Mouse (Mus musculus) hindbrain, embryonic 16.5 days (tissue): Measurements from ENCODE around the gene Pip5k1c. TPM values are rescaled to one million over a fixed set of nuclear protein-coding genes. Genes with fewer than 3 reads are reported as not detected.

Experiments
- ATAC-seq: fragments of 200-750 bp; cut with Nextera tagmentation; 2 replicates; pipeline ENCODE4 v1.8.0; 2017; ENCODE audit warnings: moderate TSS enrichment, moderate library complexity
- H3K27ac ChIP-seq: fragments of 300-500 bp; sonication (generic); 2 replicates; pipeline ENCODE4 v1.5.1; 2014; ENCODE audit warnings: low read depth, mild to moderate bottlenecking, control low read depth, low read length, moderate library complexity
- H3K27me3 ChIP-seq: fragments of 300-500 bp; sonication (generic); replicated peaks from 2 replicates; pipeline ENCODE4 v1.6.1; 2014; ENCODE audit warnings: low read length; ENCODE audit not compliant: control insufficient read depth, insufficient read depth
- H3K36me3 ChIP-seq: fragments of 300-500 bp; sonication (generic); 2 replicates; pipeline ENCODE4 v1.6.1; 2014; ENCODE audit warnings: mild to moderate bottlenecking, low read length, moderate library complexity, mixed read lengths; ENCODE audit not compliant: control insufficient read depth, insufficient read depth
- H3K4me1 ChIP-seq: fragments of 300-500 bp; sonication (generic); 2 replicates; pipeline ENCODE4 v1.6.1; 2014; ENCODE audit warnings: low read depth, low read length; ENCODE audit not compliant: control insufficient read depth, insufficient read depth
- H3K4me2 ChIP-seq: fragments of 300-500 bp; sonication (generic); 2 replicates; pipeline ENCODE4 v1.6.1; 2014; ENCODE audit warnings: mild to moderate bottlenecking, low read length, control low read depth, moderate library complexity
- H3K4me3 ChIP-seq: fragments of 300-500 bp; sonication (generic); 2 replicates; pipeline ENCODE4 v1.5.1; 2014; ENCODE audit warnings: mild to moderate bottlenecking, low read length, control low read depth, moderate library complexity
- H3K9ac ChIP-seq: fragments of 300-500 bp; sonication (generic); 2 replicates; pipeline ENCODE4 v1.6.1; 2014; ENCODE audit warnings: low read depth, mild to moderate bottlenecking, control low read depth, low read length, moderate library complexity
- H3K9me3 ChIP-seq: fragments of 300-500 bp; sonication (generic); 2 replicates; pipeline ENCODE4 v1.6.1; 2014; ENCODE audit warnings: mild to moderate bottlenecking, low read length, moderate library complexity; ENCODE audit not compliant: control insufficient read depth
- WGBS: fragments of 180-500 bp; shearing (Covaris S2); extraction: QIAGEN DNeasy Blood & Tissue Kit; methylation state at CpG from one replicate; pipeline ENCODE4 v1.1.7; 2014; 5-methylcytosine and 5-hydroxymethylcytosine counted together
- polyA plus RNA-seq: library from polyadenylated mRNA; unstranded; fragments of >200 nt; fragmentation: Nextera tagmentation; extraction: Ambion mirVana; gene quantifications from 2 replicates; pipeline ENCODE4 v1.2.1, GENCODE M21; 2015

Gene Pip5k1c
- polyA plus RNA-seq, 1 experiment from 2014 or later: 128 TPM

- no peak overlapping the region for H3K27ac ChIP-seq
- peaks cover 10% of the 10 kb centered on the region for H3K27me3 ChIP-seq
- ATAC-seq: no peak
- no peaks in the 10 kb centered on the region for H3K9me3 ChIP-seq
- H3K36me3 ChIP-seq: peaks cover 4% of the 10 kb centered on the region; the same call in 1 of the 2 replicates
- H3K4me2 ChIP-seq: peak overlapping the region; percentile 91
- 1% methylated on average over 62 of the region's 62 CpGs for WGBS
- H3K9ac ChIP-seq: peak overlapping the region; percentile 78
- peaks cover 27% of the 10 kb centered on the region for H3K4me1 ChIP-seq
- H3K4me3 ChIP-seq: peak overlapping the region; percentile 61
Observed at GRCm38 (mm10) chr10:81257158-81258039, 35.4 kb upstream of the Pip5k1c start.

GRCm38 (mm10) chr10:81259225-81259884 lies 33.4 kb upstream of the Pip5k1c start:
- Histone ChIP-seq H3K4me2 (no peak overlapping the region), H3K9ac (peak overlapping the region; percentile 44), H3K27me3 (peaks cover 10% of the 10 kb centered on the region), H3K9me3 (no peaks in the 10 kb centered on the region), H3K4me1 (peaks cover 20% of the 10 kb centered on the region), H3K27ac (no peak overlapping the region), H3K36me3 (peaks cover 7% of the 10 kb centered on the region; the same call in 1 of the 2 replicates), H3K4me3 (no peak overlapping the region)
- ATAC-seq: no peak
- WGBS: 32% methylated on average over 21 of the region's 21 CpGs

- Histone ChIP-seq H3K27ac (no peak overlapping the region), H3K9ac (no peak overlapping the region), H3K4me1 (peaks cover 28% of the 10 kb centered on the region), H3K27me3 (peaks cover 10% of the 10 kb centered on the region), H3K4me3 (no peak overlapping the region), H3K9me3 (no peaks in the 10 kb centered on the region), H3K4me2 (no peak overlapping the region), H3K36me3 (peaks cover 11% of the 10 kb centered on the region; the same call in 1 of the 2 replicates)
- 86% methylated on average over 4 of the region's 4 CpGs for WGBS
- ATAC-seq: no peak
Observed at GRCm38 (mm10) chr10:81261025-81261424, 31.7 kb upstream of the Pip5k1c start.

- Histone ChIP-seq H3K27ac (no peak overlapping the region), H3K9ac (peak overlapping the region; percentile 48), H3K9me3 (no peaks in the 10 kb centered on the region), H3K36me3 (peaks cover 11% of the 10 kb centered on the region; the same call in 1 of the 2 replicates), H3K4me3 (peak overlapping the region; percentile 79; the same call in 1 of the 2 replicates), H3K27me3 (no peaks in the 10 kb centered on the region), H3K4me1 (peaks cover 21% of the 10 kb centered on the region), H3K4me2 (peak overlapping the region; percentile 74)
- ATAC-seq: no peak; the same call in 1 of the 2 replicates
- WGBS: 99% methylated on average over 5 of the region's 8 CpGs
Observed at GRCm38 (mm10) chr10:81265540-81265939, 27.2 kb upstream of the Pip5k1c start.

- Histone ChIP-seq H3K9ac (peak within 1 kb of the TSS; percentile 89), H3K27ac (peak within 1 kb of the TSS; percentile 94), H3K9me3 (no peaks in the 10 kb centered on the region), H3K4me3 (peak within 1 kb of the TSS; percentile 79), H3K27me3 (no peaks in the 10 kb centered on the region), H3K36me3 (peaks cover 14% of the 10 kb centered on the region), H3K4me2 (peak within 1 kb of the TSS; percentile 78), H3K4me1 (peaks cover 21% of the 10 kb centered on the region)
- WGBS: under 1% methylated on average over 48 of the region's 48 CpGs
- ATAC-seq: peak; percentile 95
Observed at GRCm38 (mm10) chr10:81266211-81267105, 26.3 kb upstream of the Pip5k1c start, which contains the start of the genes Mrpl54 and Apba3. TSS of gene Mrpl54 (minus strand) at chr10:81266934. TSS of gene Apba3 (plus strand) at chr10:81266960.

GRCm38 (mm10) chr10:81268056-81268455 lies 24.7 kb upstream of the Pip5k1c start:
- no peak overlapping the region for H3K27ac ChIP-seq
- peaks cover 28% of the 10 kb centered on the region for H3K36me3 ChIP-seq
- H3K27me3 ChIP-seq: no peaks in the 10 kb centered on the region
- 4% methylated on average over 23 of the region's 23 CpGs for WGBS
- H3K9me3 ChIP-seq: no peaks in the 10 kb centered on the region
- peaks cover 21% of the 10 kb centered on the region for H3K4me1 ChIP-seq
- H3K4me2 ChIP-seq: peak overlapping the region; percentile 78
- H3K4me3 ChIP-seq: peak overlapping the region; percentile 50
- H3K9ac ChIP-seq: peak overlapping the region; percentile 74
- peak; percentile 53 for ATAC-seq

GRCm38 (mm10) chr10:81268643-81269412 lies 23.9 kb upstream of the Pip5k1c start:
- H3K4me1 ChIP-seq: peaks cover 21% of the 10 kb centered on the region
- H3K9me3 ChIP-seq: no peaks in the 10 kb centered on the region
- peak overlapping the region; percentile 74 for H3K9ac ChIP-seq
- peak overlapping the region; percentile 78 for H3K4me2 ChIP-seq
- no peak for ATAC-seq
- H3K27me3 ChIP-seq: no peaks in the 10 kb centered on the region
- no peak overlapping the region for H3K27ac ChIP-seq
- WGBS: 87% methylated on average over 16 of the region's 16 CpGs
- peak overlapping the region; percentile 50 for H3K4me3 ChIP-seq
- peaks cover 34% of the 10 kb centered on the region for H3K36me3 ChIP-seq

GRCm38 (mm10) chr10:81272356-81272755 lies 20.4 kb upstream of the Pip5k1c start:
- no peak for ATAC-seq
- no peak overlapping the region for H3K27ac ChIP-seq
- H3K36me3 ChIP-seq: peaks cover 27% of the 10 kb centered on the region
- H3K9ac ChIP-seq: no peak overlapping the region
- peaks cover 12% of the 10 kb centered on the region for H3K4me1 ChIP-seq
- 94% methylated on average over 20 of the region's 21 CpGs for WGBS
- H3K4me3 ChIP-seq: no peak overlapping the region
- no peak overlapping the region for H3K4me2 ChIP-seq
- H3K27me3 ChIP-seq: no peaks in the 10 kb centered on the region
- no peaks in the 10 kb centered on the region; the same call in 1 of the 2 replicates for H3K9me3 ChIP-seq
